Mouse (Mus musculus) cerebellum, adult (tissue): ENCODE results near the gene Shbg.

Experiments used
- ATAC-seq: cut with Nextera tagmentation; 2 replicates; pipeline ENCODE4 v1.9.2; 2017; ENCODE audit warnings: mild to moderate bottlenecking, moderate library complexity, mixed read lengths; ENCODE audit not compliant: insufficient number of reproducible peaks, low FRiP score, low TSS enrichment

The Shbg gene

DNA sequence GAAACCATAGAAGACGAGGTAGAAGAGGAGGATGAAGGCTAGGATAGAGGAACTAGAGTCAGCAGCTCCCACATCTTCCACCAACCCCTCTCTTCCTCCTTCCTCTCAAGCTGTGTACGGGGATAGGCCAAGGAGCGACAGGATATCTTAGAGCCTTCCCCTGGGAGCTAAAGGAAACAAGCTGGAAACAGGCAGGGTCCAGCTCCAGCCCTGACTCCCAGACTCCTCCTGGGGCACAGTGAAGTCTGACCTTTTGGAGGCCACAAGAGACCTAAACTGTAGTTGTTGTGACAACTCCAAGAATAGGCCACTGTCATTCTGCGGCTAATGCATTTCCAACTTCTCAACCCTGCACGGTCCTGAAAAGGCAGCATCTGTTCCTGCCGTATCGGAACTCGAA is 14.2 kb downstream of the Shbg start:
- no peak for ATAC-seq

DNA sequence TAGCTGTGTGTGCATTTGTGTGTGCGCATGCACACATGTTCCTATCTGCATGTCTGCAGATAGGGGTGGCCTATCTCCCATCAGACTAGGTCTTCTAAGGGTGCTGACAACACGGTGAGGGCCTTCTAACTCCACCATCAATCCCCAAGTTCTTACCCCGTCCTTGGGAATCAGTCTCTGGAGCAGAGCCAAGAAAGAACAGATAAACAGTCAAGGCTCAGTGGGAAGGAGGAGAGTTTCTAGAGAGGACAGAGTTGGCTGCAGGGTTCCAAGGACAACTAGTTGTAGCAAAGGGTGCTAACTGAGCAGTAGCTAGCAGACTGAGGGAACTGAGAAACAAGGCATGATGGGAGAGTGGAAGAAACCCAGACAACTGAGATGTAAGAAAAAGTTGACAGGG is 15.9 kb downstream of the Shbg start:
- no peak for ATAC-seq

DNA sequence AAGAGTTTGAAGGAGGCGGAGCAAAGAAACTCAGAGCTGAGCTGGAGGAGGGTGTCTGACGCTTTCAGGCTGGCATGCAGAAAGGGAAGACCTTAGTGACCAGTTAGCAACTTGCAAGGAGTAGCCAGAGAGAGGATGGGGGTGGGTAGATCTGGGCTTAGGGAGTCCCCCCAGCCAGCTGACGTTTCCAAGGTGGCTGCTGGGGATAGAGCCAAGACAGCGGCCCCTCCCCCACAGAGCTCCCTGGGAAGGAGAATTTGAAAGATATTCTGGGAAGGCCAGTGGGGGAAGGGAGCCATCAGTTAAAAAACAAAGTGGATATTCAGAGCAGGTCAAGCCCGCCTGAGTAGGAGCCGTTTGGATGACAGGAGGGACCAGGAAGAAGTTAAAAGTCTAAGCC is 17.6 kb downstream of the Shbg start:
- no peak for ATAC-seq

DNA sequence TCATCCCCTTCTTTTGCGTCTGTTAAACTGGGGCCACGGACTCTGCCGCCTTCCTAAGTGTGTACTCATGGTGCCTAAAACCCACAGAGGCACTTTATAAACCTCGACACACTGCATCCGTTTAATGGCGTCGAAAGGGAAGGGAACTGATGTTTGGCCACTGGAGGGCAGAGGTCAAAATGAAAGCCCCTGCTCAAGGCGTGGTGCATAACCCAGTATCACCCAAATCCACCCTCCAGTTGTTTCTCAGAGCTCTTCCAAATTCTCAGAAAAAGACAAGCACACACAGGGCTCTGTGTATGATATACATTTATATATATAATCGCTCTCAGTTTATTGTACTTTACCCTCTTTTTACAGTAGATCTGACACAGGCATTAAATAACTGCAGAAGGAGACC is 18.3 kb downstream of the Shbg start:
- ATAC-seq: no peak

- ATAC-seq: no peak
Measured at GRCm38 (mm10) chr11:69594853-69595252, 22.9 kb downstream of the Shbg start.

- no peak for ATAC-seq
Measured at GRCm38 (mm10) chr11:69592799-69593198, 24.9 kb downstream of the Shbg start.

DNA sequence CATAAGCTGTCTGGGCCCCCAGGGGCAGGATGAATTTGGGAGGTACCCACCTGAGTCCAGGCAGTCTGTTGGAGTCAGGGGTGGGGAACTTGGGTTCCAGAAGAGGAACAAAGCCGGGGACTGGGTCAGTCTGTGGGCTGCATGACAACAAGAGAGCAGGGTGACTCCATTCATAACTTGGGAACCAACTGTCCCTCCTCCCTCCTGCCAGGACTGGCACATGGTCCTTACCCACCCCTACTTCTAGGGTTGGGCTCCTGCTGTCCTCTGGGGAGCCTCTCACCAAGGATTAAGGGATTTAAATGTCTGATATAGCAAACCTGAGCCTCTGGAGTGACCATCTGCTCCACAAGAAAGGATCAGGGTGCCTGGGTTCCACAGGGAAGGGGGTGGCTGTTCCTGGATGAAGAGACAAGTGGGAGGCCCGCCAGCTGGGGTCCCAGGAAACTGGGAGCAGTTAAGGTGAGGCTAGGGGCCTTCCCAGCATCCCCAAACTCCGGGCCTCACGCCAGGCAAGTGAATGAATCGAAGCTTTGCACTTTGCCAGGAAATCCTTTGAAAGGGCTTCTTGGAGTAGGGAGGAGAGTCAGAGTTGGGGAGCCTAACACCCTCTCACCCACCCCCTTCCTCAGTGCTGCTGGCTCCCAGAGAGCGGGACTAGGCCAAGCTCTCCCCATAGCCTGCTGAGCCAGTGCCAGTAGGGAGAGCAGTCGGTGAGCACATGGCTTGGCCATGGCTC is 25.6 kb downstream of the Shbg start:
- ATAC-seq: peak; percentile 36; the same call in 1 of the 2 replicates

- ATAC-seq: no peak
Measured at GRCm38 (mm10) chr11:69591424-69591823, 26.3 kb downstream of the Shbg start.

DNA sequence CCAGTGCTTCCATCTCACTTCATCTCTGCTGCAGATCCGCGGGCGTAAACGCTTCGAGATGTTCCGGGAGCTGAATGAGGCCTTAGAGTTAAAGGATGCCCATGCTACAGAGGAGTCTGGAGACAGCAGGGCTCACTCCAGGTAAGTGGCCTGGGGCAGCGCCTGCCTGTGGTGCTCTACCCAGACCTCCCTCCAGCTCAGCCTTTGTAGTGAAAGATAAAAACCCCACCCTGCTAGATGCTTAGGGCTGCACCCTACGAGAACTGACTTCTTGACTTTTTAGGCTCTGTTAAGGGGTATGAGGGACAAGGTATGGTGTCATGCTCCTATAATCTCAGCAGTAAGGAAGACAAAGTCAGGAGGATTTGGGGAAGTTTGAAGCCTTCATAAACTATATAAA is 27.1 kb downstream of the Shbg start:
- ATAC-seq: no peak

GRCm38 (mm10) chr11:69589207-69589834 is 28.4 kb downstream of the Shbg start:
- ATAC-seq: no peak

DNA sequence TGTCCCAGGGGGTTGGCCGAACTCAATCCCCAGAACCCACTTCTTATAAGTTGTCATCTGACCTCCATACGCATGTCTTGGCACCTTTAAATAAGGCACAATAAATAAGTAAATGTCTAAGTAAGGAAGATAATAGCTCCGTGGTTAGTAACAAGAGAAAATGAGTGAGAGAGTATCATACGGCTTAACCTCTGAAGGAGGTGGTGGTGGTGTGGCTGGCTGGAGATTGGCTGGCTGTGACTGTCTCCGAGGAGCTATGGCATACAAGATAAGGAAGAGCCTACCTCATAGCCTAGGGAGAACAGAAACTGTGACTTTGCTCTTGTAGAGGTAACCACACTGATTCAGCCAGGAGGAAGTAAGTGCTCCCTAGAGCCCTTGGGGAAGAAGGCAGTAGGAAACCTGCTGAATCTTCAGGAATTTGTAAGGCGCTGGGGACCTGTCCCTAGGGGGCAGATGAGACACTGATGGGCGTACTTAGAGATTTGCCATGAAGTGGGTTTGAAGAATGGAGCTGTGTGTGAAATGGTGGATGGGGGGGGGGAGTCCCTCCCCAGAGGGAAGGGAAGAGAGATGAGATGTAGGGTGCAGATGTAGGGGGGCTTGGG is 31.9 kb downstream of the Shbg start:
- no peak for ATAC-seq

GRCm38 (mm10) chr11:69584937-69585336 is 32.8 kb downstream of the Shbg start:
- no peak for ATAC-seq

DNA sequence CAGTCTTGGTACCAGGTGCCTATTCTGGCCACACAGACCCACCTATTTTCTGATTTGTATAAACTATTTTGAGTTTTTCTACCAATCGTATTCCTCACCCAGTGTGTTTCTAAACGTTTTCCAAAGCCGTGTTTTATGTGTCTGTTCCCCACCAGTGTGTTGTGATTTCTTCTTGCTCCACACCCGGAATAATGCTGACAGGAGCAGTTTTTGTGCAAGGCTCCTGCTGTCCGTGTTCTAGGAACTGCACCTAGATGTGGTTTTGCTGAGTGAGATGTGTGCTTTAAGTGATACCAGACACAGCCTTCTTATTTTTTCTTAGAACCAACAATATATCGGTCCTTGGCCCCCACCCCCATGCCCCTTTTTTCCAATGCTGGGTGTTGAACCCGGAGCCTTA is 33.7 kb downstream of the Shbg start:
- no peak for ATAC-seq

DNA sequence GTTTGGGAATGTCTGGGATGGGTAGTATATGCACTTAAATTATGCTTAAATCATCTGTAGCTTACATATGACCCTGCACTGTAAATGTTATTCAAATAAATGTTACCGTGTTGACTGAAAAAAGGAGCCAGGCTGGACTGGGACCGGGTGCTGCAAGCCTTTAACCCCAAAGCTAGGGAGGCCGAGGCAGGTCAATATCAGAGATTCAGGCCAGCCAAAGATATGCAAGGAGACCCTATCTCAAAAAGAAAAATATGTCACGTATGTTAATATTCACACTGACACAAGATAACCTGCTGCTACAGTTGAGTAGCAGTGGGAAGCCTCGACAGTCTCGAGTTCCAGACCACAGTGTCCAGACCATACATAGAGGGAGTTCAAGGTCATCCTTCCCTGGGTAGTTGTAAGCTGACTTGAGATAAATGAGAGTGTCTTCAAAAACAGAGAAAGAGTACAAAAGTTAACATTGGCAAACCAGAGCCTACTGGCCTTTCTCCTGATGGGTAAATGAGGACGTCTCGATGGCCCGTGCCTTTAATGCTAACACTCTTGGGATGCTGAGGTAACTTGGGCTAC is 35.4 kb downstream of the Shbg start:
- ATAC-seq: no peak

GRCm38 (mm10) chr11:69581814-69582213 is 35.9 kb downstream of the Shbg start:
- no peak for ATAC-seq

- ATAC-seq: peak; percentile 67; the same call in 1 of the 2 replicates
Measured at GRCm38 (mm10) chr11:69581147-69581688, 36.5 kb downstream of the Shbg start.

- ATAC-seq: no peak
Measured at GRCm38 (mm10) chr11:69580572-69581146, 37.0 kb downstream of the Shbg start.

DNA sequence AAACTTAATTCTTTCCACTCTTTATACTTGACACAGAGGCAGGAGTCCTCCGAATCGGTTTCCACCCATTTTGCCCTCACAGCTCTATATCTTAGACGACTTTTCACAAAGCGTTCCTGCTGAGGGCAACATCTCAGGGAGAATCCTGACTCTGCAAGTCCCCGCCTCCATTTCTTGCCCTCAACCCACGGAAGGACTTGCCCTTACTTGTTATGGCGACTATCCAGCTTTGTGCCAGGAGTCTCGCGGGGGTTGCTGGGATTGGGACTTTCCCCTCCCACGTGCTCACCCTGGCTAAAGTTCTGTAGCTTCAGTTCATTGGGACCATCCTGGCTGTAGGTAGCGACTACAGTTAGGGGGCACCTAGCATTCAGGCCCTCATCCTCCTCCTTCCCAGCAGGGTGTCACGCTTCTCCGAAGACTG is 37.6 kb downstream of the Shbg start, which contains the start of the genes Wrap53 and Trp53:
Wrap53 (minus strand) TSS at position 165 of the 424 bp plus-strand sequence.
Trp53 (plus strand) TSS at position 269 of the 424 bp plus-strand sequence.
- ATAC-seq: peak; percentile 45; the same call in 1 of the 2 replicates

GRCm38 (mm10) chr11:69579128-69580017 is 38.3 kb downstream of the Shbg start:
- ATAC-seq: peak; percentile 87
